Mouse (Mus musculus) inflammation-experienced regulatory T-cells, adult 6 months (primary cell): ENCODE measurements around the gene Casq1. TPM values are rescaled to one million over a fixed set of nuclear protein-coding genes. Genes with fewer than 3 reads are reported as not detected.

Experiments
- ATAC-seq: one replicate; pipeline ENCODE4 v1.8.0; 2017
- polyA plus RNA-seq, 3 experiments: library from polyadenylated mRNA; unstranded; fragments of 100-300 nt; shearing (Covaris generic); gene quantifications; one replicate each; pipeline ENCODE4 v1.2.1; 2017

Casq1 gene
- polyA plus RNA-seq, 3 experiments from 2014 or later = not detected

DNA sequence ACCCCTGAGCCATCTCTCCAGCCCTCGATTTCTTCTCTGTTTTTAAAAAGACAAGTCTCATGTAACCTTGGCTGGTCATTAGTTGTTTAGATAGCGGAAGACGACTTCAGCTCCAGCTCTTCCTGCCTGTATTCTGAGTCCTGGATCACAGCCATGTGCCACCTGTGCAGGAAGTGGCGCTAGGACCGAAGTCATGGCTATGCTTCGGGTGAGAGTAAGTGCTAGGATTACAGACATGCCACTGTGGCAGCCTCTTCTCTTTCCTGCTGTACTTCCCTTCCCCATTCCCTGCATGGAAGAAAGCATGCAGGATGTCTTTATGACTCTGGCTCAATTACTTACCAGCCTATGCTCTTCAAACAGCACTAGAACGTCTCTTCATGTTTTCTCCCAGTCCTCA lies 40.6 kb downstream of the Casq1 start:
- ATAC-seq = no peak

- ATAC-seq = no peak
Observed at GRCm38 (mm10) chr1:172177791-172178190, 41.9 kb downstream of the Casq1 start.

DNA sequence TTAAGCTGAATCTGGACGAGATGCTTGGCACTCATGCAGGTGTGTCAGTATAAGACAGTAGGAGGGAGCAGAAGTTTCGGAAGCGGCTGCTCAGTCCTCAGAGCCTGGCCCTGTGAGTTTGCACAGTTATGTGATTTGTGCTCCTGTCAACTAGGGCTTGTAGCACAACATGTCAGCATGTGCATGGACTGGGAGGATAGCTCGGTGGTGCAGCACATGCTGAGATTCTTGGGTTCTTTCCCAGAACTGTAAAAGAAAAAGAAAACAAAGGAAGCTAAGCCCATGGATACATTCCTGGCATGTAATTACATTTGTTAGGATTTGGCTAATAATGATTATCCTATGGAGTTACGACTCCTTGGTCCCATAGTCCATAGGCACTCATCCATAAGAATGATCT lies 46.5 kb downstream of the Casq1 start:
- ATAC-seq = no peak

- ATAC-seq = no peak
Observed at GRCm38 (mm10) chr1:172172381-172172780, 47.3 kb downstream of the Casq1 start.

GRCm38 (mm10) chr1:172169809-172170208 lies 49.9 kb downstream of the Casq1 start:
- ATAC-seq = no peak

- ATAC-seq = no peak
Observed at GRCm38 (mm10) chr1:172167911-172168310, 51.8 kb downstream of the Casq1 start.

GRCm38 (mm10) chr1:172162959-172163358 lies 56.7 kb downstream of the Casq1 start:
- no peak for ATAC-seq

DNA sequence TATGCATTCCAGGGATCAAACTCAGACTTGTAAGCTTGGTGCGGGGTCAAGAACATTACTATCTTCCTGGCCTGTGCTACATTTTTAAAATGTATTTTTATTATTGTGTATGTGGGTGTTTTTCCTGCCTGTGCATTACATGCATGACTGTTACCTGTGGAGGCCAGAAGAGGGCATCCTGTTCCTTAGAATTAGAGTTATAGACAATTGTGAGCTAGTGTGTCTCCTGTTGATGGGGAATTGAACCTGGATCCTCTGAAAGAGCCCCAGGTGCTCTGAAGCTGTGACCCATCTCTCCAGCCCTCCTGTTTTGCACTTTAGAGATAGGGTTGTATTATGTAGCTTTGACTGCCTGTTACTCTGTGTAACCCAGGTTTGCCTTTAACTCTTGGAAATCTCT lies 57.7 kb downstream of the Casq1 start:
- ATAC-seq = peak; percentile 72

DNA sequence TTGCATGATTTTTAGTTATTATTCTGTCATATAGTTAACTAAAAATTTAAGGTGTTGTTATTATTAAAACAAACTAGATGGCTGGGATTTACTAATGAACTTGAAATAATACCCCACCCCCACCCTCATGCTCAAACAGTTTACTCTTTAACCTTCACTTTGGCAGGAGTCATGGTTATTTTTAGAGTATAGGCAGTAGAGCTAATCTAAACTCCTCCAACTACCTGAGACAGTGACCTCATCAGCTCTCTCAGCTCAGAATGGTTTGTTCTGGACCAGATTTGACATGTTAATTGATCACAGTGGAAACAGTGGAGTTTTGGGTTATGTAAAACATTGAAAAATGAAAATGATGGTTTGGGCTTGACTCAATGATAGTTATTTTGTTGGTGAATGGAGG lies 59.2 kb downstream of the Casq1 start:
- no peak for ATAC-seq

DNA sequence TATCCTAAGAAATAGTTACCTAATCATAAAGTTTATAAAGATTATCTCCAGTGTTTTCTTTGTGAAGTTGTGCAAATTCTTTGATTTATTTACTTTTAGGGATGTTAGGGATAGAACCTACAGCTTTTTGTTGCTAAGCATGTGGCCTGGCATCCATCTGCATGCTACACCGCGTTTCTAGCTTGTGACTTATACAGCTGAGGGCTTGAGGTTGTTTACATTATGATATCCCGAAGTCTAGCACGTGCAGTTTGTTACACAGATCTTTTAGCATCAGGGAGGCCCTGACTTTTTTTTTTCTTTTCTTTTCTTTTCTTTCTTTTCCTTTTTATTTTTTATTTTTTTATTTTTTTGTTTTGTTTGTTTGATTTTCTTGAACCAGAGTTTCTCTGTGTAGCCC lies 59.7 kb downstream of the Casq1 start:
- no peak for ATAC-seq

Other genes with a start within 250 kb of the Casq1 start
- gene Vangl2, start 191.4 kb downstream of the Casq1 start, polyA plus RNA-seq = under 1 TPM; 0.57 to 0.66 (median 0.64) TPM
- gene Nhlh1, start 162.3 kb downstream of the Casq1 start, polyA plus RNA-seq = not detected
- gene Copa, start 137.3 kb downstream of the Casq1 start, polyA plus RNA-seq = 100 to 1,000 TPM in 1 of 3 experiments, 10 to 100 TPM in 2; 94.5 to 111 (median 98.0) TPM
- 100 to 1,000 TPM in 2 of 3 experiments, 10 to 100 TPM in 1; 97.1 to 147 (median 109) TPM for gene Ncstn, start 137.1 kb downstream of the Casq1 start, polyA plus RNA-seq
- gene Pex19, start 93.1 kb downstream of the Casq1 start, polyA plus RNA-seq = 10 to 100 TPM; 61.2 to 81.8 (median 78.3) TPM
- 10 to 100 TPM; 46.7 to 99.2 (median 78.4) TPM for gene Dcaf8, start 71.8 kb downstream of the Casq1 start, polyA plus RNA-seq
- 10 to 100 TPM; 46.0 to 50.6 (median 47.6) TPM for gene Pea15a, start 13.1 kb downstream of the Casq1 start, polyA plus RNA-seq
- gene Atp1a4, start 38.5 kb upstream of the Casq1 start, polyA plus RNA-seq = not detected
- gene Igsf8, start 41.8 kb upstream of the Casq1 start, polyA plus RNA-seq = 1 to 10 TPM; 3.8 to 5.4 (median 5.2) TPM
- under 1 TPM in 2 of 3 experiments, not detected in 1; 0.12 to 0.52 TPM for gene Atp1a2, start 78.2 kb upstream of the Casq1 start, polyA plus RNA-seq
- not detected for gene Kcnj9, start 109.5 kb upstream of the Casq1 start, polyA plus RNA-seq
- gene Kcnj10, start 121.3 kb upstream of the Casq1 start, polyA plus RNA-seq = under 1 TPM in 1 of 3 experiments, not detected in 2; 0.12 TPM
- 1 to 10 TPM; 4.9 to 6.3 (median 5.7) TPM for gene Pigm, start 156.7 kb upstream of the Casq1 start, polyA plus RNA-seq